Mouse (Mus musculus): ENCODE data around the gene Ogfod1. TPM values are rescaled to one million over a fixed set of nuclear protein-coding genes. Genes with fewer than 3 reads are reported as not detected.
"Not testable (repeated sequence)": the region's sequence is repeated elsewhere in the genome, so short reads cannot be mapped to it uniquely, and the experiment has no call there.

The Ogfod1 gene
- total and polyA plus RNA-seq, 2 experiments = 4.1 to 8.0 TPM

- 96% methylated on average over 9 of the region's 9 CpGs for WGBS
- H3K36me3 ChIP-seq (ENCODE audit: control insufficient read depth, insufficient read depth, low read length) = peaks cover 38% of the 10 kb centered on the region
- TF ChIP-seq CTCF (IDR thresholded peaks at IDR 0.05; ENCODE audit: low read depth, low read length) (no peak), POLR2A (IDR thresholded peaks at IDR 0.05; ENCODE audit: extremely low read depth, insufficient read depth, low read length) (no peak)
Observed at GRCm38 (mm10) chr8:94029701-94030100, 7.3 kb upstream of the Ogfod1 start.

GRCm38 (mm10) chr8:94033601-94034000 is 3.4 kb upstream of the Ogfod1 start:
- TF ChIP-seq POLR2A (IDR thresholded peaks at IDR 0.05; ENCODE audit: extremely low read depth, insufficient read depth, low read length) = no peak
- TF ChIP-seq CTCF (IDR thresholded peaks at IDR 0.05; ENCODE audit: low read depth, low read length) = no peak
- peaks cover 14% of the 10 kb centered on the region; the same call in 1 of the 2 replicates for H3K79me2 ChIP-seq (ENCODE audit: control insufficient read depth, insufficient read depth, low read length)
- no peak overlapping the region for H3K27ac ChIP-seq (replicated peaks; ENCODE audit: insufficient read depth, low read depth, low read length)
- H3K4me3 ChIP-seq (ENCODE audit: insufficient read depth, low read depth, low read length) = no peak overlapping the region
- WGBS = 81% methylated on average over 3 of the region's 3 CpGs
- no peak for DNase-seq (ENCODE audit: extremely low read depth, low read depth, low spot score)
- H3K9ac ChIP-seq (ENCODE audit: low read depth, low read length) = no peak overlapping the region
- peaks cover 9% of the 10 kb centered on the region for H3K4me1 ChIP-seq (ENCODE audit: control insufficient read depth, insufficient read depth, low read length)
- H3K36me3 ChIP-seq (ENCODE audit: control insufficient read depth, insufficient read depth, low read length) = peaks cover 14% of the 10 kb centered on the region
- no peaks in the 10 kb centered on the region for H3K27me3 ChIP-seq (ENCODE audit: control insufficient read depth, insufficient read depth, low read length)

More at GRCm38 (mm10) chr8:94029701-94030100, 7.3 kb upstream of the Ogfod1 start:
- no peaks in the 10 kb centered on the region for H3K27me3 ChIP-seq (ENCODE audit: control insufficient read depth, insufficient read depth, low read length)
- no peak overlapping the region for H3K9ac ChIP-seq (ENCODE audit: low read depth, low read length)
- H3K79me2 ChIP-seq (ENCODE audit: control insufficient read depth, insufficient read depth, low read length) = peaks cover 9% of the 10 kb centered on the region; the same call in 1 of the 2 replicates
- H3K4me1 ChIP-seq (ENCODE audit: control insufficient read depth, insufficient read depth, low read length) = no peaks in the 10 kb centered on the region; the same call in 1 of the 2 replicates
- H3K4me3 ChIP-seq (ENCODE audit: insufficient read depth, low read depth, low read length) = no peak overlapping the region
- H3K27ac ChIP-seq (replicated peaks; ENCODE audit: insufficient read depth, low read depth, low read length) = no peak overlapping the region
- DNase-seq (ENCODE audit: extremely low read depth, low read depth, low spot score) = no peak

GRCm38 (mm10) chr8:94035200-94035599 is 1.8 kb upstream of the Ogfod1 start:
- H3K4me1 ChIP-seq (ENCODE audit: control insufficient read depth, insufficient read depth, low read length) = peaks cover 9% of the 10 kb centered on the region
- peaks cover 14% of the 10 kb centered on the region; the same call in 1 of the 2 replicates for H3K79me2 ChIP-seq (ENCODE audit: control insufficient read depth, insufficient read depth, low read length)
- H3K27me3 ChIP-seq (ENCODE audit: control insufficient read depth, insufficient read depth, low read length) = no peaks in the 10 kb centered on the region
- no peak overlapping the region for H3K4me3 ChIP-seq (ENCODE audit: insufficient read depth, low read depth, low read length)
- H3K27ac ChIP-seq (replicated peaks; ENCODE audit: insufficient read depth, low read depth, low read length) = no peak overlapping the region; the same call in 1 of the 2 replicates
- TF ChIP-seq POLR2A (IDR thresholded peaks at IDR 0.05; ENCODE audit: extremely low read depth, insufficient read depth, low read length) (no peak), CTCF (IDR thresholded peaks at IDR 0.05; ENCODE audit: low read depth, low read length) (no peak)
- DNase-seq (ENCODE audit: extremely low read depth, low read depth, low spot score) = peak; percentile 46
- H3K36me3 ChIP-seq (ENCODE audit: control insufficient read depth, insufficient read depth, low read length) = peaks cover 9% of the 10 kb centered on the region
- 21% methylated on average over 5 of the region's 5 CpGs for WGBS
- no peak overlapping the region for H3K9ac ChIP-seq (ENCODE audit: low read depth, low read length)

GRCm38 (mm10) chr8:94036541-94036940 is 457 bp upstream of the Ogfod1 start:
- H3K9ac ChIP-seq (ENCODE audit: low read depth, low read length) = peak overlapping the region; percentile 76
- under 1% methylated on average over 29 of the region's 32 CpGs for WGBS
- peaks cover 14% of the 10 kb centered on the region; the same call in 1 of the 2 replicates for H3K79me2 ChIP-seq (ENCODE audit: control insufficient read depth, insufficient read depth, low read length)
- peak overlapping the region; percentile 81 for H3K4me3 ChIP-seq (ENCODE audit: insufficient read depth, low read depth, low read length)
- peak; percentile 31 for DNase-seq (ENCODE audit: extremely low read depth, low read depth, low spot score)
- not testable (repeated sequence) for H3K27me3 ChIP-seq (ENCODE audit: control insufficient read depth, insufficient read depth, low read length); H3K36me3 ChIP-seq (ENCODE audit: control insufficient read depth, insufficient read depth, low read length); H3K4me1 ChIP-seq (ENCODE audit: control insufficient read depth, insufficient read depth, low read length)
- peak overlapping the region; percentile 27 for H3K27ac ChIP-seq (replicated peaks; ENCODE audit: insufficient read depth, low read depth, low read length)

- Histone ChIP-seq H3K9ac (ENCODE audit: low read depth, low read length) (peak overlapping the region; percentile 73; the same call in 1 of the 2 replicates), H3K36me3 (ENCODE audit: control insufficient read depth, insufficient read depth, low read length) (peaks cover 2% of the 10 kb centered on the region; the same call in 1 of the 2 replicates), H3K27me3 (ENCODE audit: control insufficient read depth, insufficient read depth, low read length) (no peaks in the 10 kb centered on the region), H3K4me3 (ENCODE audit: insufficient read depth, low read depth, low read length) (peak overlapping the region; percentile 71), H3K79me2 (ENCODE audit: control insufficient read depth, insufficient read depth, low read length) (peaks cover 14% of the 10 kb centered on the region; the same call in 1 of the 2 replicates), H3K27ac (replicated peaks; ENCODE audit: insufficient read depth, low read depth, low read length) (no peak overlapping the region), H3K4me1 (ENCODE audit: control insufficient read depth, insufficient read depth, low read length) (peaks cover 9% of the 10 kb centered on the region)
- DNase-seq (ENCODE audit: extremely low read depth, low read depth, low spot score) = peak; percentile 39
- WGBS = 6% methylated on average over 15 of the region's 15 CpGs
- TF ChIP-seq POLR2A (IDR thresholded peaks at IDR 0.05; ENCODE audit: extremely low read depth, insufficient read depth, low read length) (no peak), CTCF (IDR thresholded peaks at IDR 0.05; ENCODE audit: low read depth, low read length) (no peak)
Observed at GRCm38 (mm10) chr8:94037806-94038205, 808 bp downstream of the Ogfod1 start.

GRCm38 (mm10) chr8:94047845-94048244 is 10.8 kb downstream of the Ogfod1 start:
- Histone ChIP-seq H3K9ac (ENCODE audit: low read depth, low read length) (no peak overlapping the region), H3K79me2 (ENCODE audit: control insufficient read depth, insufficient read depth, low read length) (no peaks in the 10 kb centered on the region), H3K36me3 (ENCODE audit: control insufficient read depth, insufficient read depth, low read length) (peaks cover 22% of the 10 kb centered on the region), H3K4me1 (ENCODE audit: control insufficient read depth, insufficient read depth, low read length) (no peaks in the 10 kb centered on the region), H3K27ac (replicated peaks; ENCODE audit: insufficient read depth, low read depth, low read length) (no peak overlapping the region), H3K27me3 (ENCODE audit: control insufficient read depth, insufficient read depth, low read length) (no peaks in the 10 kb centered on the region), H3K4me3 (ENCODE audit: insufficient read depth, low read depth, low read length) (no peak overlapping the region)
- no peak for DNase-seq (ENCODE audit: extremely low read depth, low read depth, low spot score)
- TF ChIP-seq CTCF (IDR thresholded peaks at IDR 0.05; ENCODE audit: low read depth, low read length) (no peak), POLR2A (IDR thresholded peaks at IDR 0.05; ENCODE audit: extremely low read depth, insufficient read depth, low read length) (no peak)
- WGBS = 90% methylated on average over 2 of the region's 2 CpGs
